Mouse (Mus musculus) cortical plate, adult 2 months (tissue): Measurements from ENCODE around the gene Klhdc7a.

Experiments used
- CTCF ChIP-seq: fragments of 200-500 bp; IDR thresholded peaks from 2 replicates; pipeline ENCODE4 v1.5.1; 2011; ENCODE audit warnings: mild to moderate bottlenecking, control low read depth, low read length; ENCODE audit not compliant: insufficient read depth; ENCODE audit errors: extremely low read depth
- POLR2A ChIP-seq: fragments of 200-500 bp; IDR thresholded peaks from 2 replicates; pipeline ENCODE4 v1.6.1; 2011; ENCODE audit warnings: mild to moderate bottlenecking, low read length, control low read depth; ENCODE audit not compliant: insufficient read depth; ENCODE audit errors: extremely low read depth

DNA sequence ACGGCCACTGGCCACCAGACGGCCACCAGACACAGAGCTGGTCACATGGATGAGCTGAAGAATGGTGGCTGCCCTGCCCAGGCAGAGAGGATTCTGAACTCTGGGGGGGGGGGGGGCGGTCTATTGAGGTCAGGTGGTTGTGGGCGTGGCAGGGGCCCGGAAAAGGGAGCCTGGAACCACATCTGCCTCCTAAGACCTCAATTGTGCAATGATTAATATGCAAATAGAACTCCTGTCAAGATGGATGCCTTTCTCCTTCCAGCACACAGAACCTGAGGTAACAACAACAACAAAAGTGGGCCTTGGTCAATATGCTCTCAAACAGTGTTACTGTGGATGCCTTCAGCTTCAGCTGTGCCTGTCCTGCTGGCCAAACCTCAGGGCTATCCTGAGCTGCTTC is 3.4 kb downstream of the Klhdc7a start:
- TF ChIP-seq CTCF (no peak), POLR2A (no peak)
